Mouse (Mus musculus) frontal cortex, adult (tissue): ENCODE results near the gene Ficd.
"Not testable (repeated sequence)": the region's sequence is repeated elsewhere in the genome, so short reads cannot be mapped to it uniquely, and the experiment has no call there.

Source experiments
- ATAC-seq: cut with Nextera tagmentation; 2 replicates; pipeline ENCODE4 v1.9.2; 2017; ENCODE audit warnings: mild to moderate bottlenecking, moderate library complexity, mixed read lengths; ENCODE audit not compliant: low TSS enrichment

Gene Ficd

DNA sequence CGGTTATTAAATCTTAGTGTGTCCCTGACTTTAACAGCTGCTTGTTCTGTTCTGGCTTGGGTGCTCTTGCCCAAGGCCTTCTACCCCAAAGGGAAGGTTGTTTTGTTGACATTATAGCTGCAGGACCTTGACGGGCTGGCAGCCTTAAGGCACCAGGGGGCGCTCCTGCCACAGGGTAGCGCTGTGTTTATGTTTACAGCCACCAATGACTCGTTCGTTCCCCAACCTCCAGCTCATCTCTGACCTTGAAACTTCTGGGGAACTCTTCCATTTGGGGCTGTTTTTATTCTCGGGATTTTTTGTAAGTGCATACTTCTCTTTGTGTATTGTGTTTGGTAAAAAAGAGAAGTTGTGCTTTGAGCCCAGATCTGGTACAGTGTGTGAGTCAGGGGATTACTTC, 38.1 kb downstream of the Ficd start:
- 0 out of 2 replicates have a peak, but pooled peaks have one; percentile 35 for ATAC-seq

- no peak for ATAC-seq
Measured at GRCm38 (mm10) chr5:113775585-113775984, 40.0 kb downstream of the Ficd start.

- ATAC-seq = no peak
Measured at GRCm38 (mm10) chr5:113776128-113776895, 40.7 kb downstream of the Ficd start.

- no peak for ATAC-seq
Measured at GRCm38 (mm10) chr5:113776896-113777226, 41.3 kb downstream of the Ficd start.

GRCm38 (mm10) chr5:113777728-113778127, 42.1 kb downstream of the Ficd start:
- ATAC-seq = not testable (repeated sequence)

DNA sequence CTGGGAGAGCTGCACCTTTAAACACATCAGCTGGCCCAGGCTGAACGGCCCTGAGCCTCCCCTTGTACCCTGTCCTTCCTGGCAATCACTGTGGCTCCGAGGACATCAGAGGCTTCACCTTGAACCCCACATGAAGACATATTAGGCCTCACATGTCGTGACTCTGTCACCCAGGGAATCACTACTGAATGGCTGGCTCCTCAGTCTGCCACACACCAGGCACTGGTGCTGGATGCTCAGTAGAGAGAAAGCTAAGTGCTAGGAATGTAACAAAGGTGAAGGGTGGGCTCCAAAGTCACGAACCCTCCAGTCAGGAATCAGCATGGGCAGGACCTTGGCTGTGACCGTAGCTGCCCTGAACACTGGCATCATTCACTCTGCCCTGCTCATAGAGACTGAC, 44.0 kb downstream of the Ficd start:
- ATAC-seq = no peak

GRCm38 (mm10) chr5:113780082-113780752, 44.6 kb downstream of the Ficd start:
- ATAC-seq = no peak

- peak; percentile 18; the same call in 1 of the 2 replicates for ATAC-seq
Measured at GRCm38 (mm10) chr5:113780763-113781162, 45.2 kb downstream of the Ficd start.

DNA sequence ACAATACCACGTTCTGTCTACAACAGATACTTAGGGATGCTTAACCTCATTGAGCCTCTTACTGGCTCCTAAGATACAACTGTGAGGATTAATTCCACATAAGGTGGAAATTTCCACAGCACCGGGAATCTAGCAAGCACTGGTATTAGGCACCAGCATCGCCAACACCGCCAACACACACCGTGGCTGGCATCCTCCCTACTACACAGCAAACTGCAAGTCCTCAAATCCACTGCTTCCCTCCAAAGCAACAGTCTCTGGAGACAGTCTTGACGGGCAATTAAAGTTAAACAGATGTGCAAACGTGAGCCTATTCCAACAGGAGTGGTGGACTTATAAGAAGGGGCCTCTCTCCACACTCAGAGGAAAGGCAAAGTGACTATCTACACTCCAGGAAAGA, 45.7 kb downstream of the Ficd start:
- ATAC-seq = no peak; the same call in 1 of the 2 replicates

- ATAC-seq = no peak
Measured at GRCm38 (mm10) chr5:113781875-113782274, 46.3 kb downstream of the Ficd start.

- ATAC-seq = no peak
Measured at GRCm38 (mm10) chr5:113782624-113783023, 47.0 kb downstream of the Ficd start.

DNA sequence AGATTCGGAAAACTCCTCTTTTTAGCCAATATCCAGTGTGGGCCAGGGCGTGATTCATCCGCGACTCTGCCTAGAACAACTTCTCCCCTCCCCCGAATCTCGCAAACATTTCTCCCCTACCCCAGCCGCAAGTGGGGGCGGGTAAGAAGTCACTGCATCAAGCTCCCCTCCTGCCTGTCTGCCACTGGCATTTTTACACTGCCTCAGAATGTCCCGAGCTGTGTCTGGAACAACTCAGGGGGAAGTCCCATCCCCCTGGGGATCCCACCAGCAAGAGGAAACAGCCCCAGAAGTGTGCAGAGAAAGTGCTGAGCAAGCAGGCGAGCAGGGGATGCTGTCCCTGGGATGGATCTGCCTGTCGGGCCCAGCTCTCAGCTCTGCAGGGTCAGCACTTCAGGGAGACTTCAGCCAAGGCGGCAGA, 48.0 kb downstream of the Ficd start:
- ATAC-seq = peak; percentile 39; the same call in 1 of the 2 replicates

- ATAC-seq = not testable (repeated sequence)
Measured at GRCm38 (mm10) chr5:113784104-113784503, 48.5 kb downstream of the Ficd start.

DNA sequence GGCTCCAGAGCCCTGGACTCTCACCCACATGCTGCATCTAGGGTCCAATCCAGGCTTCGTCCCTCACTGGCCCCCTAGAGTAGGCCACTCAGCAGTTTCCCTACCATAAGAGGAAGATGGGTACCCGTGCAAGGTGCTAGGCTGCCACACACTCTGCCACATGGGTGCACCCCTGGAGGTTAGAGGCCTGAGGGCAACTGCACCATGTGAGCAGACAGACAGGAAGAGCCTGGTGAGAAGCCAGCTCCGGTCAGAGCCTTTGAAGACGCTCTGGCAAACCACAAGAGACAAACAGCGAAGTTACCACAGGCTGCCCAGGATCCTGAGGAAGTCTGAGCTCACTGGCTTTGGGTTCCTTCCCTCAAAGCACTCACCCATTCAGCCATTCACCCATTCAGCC, 51.4 kb downstream of the Ficd start:
- no peak for ATAC-seq

GRCm38 (mm10) chr5:113788645-113789044, 53.0 kb downstream of the Ficd start:
- no peak for ATAC-seq

DNA sequence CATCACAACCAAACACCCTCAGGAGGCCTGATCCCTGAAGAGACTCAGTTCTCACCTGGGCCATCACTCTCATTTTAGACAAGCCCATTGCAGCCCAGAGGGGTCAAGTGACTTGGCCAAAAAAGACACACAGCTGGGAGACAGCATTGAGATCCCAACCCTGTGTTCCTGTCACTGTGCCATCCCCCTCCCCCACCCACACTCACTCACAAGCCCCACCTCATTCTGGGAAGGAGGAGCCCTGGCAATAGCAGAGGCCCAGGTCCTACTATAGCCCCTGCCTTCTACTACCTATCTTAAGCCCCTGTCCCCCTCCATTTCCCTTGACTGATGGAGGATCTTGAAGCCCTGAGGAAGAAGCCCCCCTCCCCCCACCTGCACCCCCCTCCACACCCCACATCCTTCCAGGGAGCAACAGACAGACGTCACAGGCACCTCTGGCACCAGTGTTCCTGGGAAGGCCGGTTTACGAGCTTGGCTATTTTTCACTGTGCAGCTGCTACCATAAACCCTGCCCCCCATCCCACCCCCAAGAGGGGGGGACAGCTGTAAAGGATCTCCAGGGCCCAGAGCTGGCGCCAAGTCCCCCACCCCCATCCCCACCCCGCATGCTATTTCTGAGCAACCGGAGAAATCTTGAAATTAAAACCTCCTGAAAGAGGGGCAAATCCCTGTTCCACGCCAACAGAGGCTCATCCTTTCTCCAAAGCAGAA, 53.6 kb downstream of the Ficd start:
- no peak for ATAC-seq
